Mouse (Mus musculus) left cerebral cortex, adult 9 months (tissue): ENCODE results near the gene Otulin.

Source experiments
- DNase-seq, 2 experiments: peaks; one replicate each; pipeline ENCODE4 v3.0.0; 2022; ENCODE audit warnings: low spot score in 2 of 2

Gene Otulin

GRCm38 (mm10) chr15:27657866-27658265, 27.4 kb upstream of the Otulin start:
- DNase-seq, result no peak

GRCm38 (mm10) chr15:27656626-27657025, 26.1 kb upstream of the Otulin start:
- no peak for DNase-seq

GRCm38 (mm10) chr15:27655015-27655414, 24.5 kb upstream of the Otulin start:
- no peak for DNase-seq

GRCm38 (mm10) chr15:27647686-27648085, 17.2 kb upstream of the Otulin start:
- DNase-seq, result no peak

GRCm38 (mm10) chr15:27646665-27647064, 16.2 kb upstream of the Otulin start:
- DNase-seq, result no peak

- DNase-seq, result no peak
Observed at GRCm38 (mm10) chr15:27645250-27645649, 14.8 kb upstream of the Otulin start.

- DNase-seq, result peak in 1 of 2 experiments; percentile 78
Observed at GRCm38 (mm10) chr15:27642895-27643294, 12.4 kb upstream of the Otulin start.

GRCm38 (mm10) chr15:27641171-27641570, 10.7 kb upstream of the Otulin start:
- DNase-seq, result no peak

- no peak for DNase-seq
Observed at GRCm38 (mm10) chr15:27633941-27634900, 3.7 kb upstream of the Otulin start.

- DNase-seq, result no peak
Observed at GRCm38 (mm10) chr15:27629800-27630600, 493 bp downstream of the Otulin start.

GRCm38 (mm10) chr15:27629046-27629445, 1.4 kb downstream of the Otulin start:
- DNase-seq, result no peak

- no peak for DNase-seq
Observed at GRCm38 (mm10) chr15:27627794-27628193, 2.7 kb downstream of the Otulin start.

- no peak for DNase-seq
Observed at GRCm38 (mm10) chr15:27626314-27626713, 4.2 kb downstream of the Otulin start.

GRCm38 (mm10) chr15:27625890-27626255, 4.6 kb downstream of the Otulin start:
- DNase-seq, result no peak

- peak in 1 of 2 experiments; percentile 33 for DNase-seq
Observed at GRCm38 (mm10) chr15:27625014-27625889, 5.2 kb downstream of the Otulin start.

- DNase-seq, result no peak
Observed at GRCm38 (mm10) chr15:27623286-27623685, 7.2 kb downstream of the Otulin start.

- DNase-seq, result no peak
Observed at GRCm38 (mm10) chr15:27620475-27621185, 9.9 kb downstream of the Otulin start.

GRCm38 (mm10) chr15:27619683-27620082, 10.8 kb downstream of the Otulin start:
- no peak for DNase-seq

GRCm38 (mm10) chr15:27618778-27619533, 11.5 kb downstream of the Otulin start:
- DNase-seq, result no peak

- DNase-seq, result no peak
Observed at GRCm38 (mm10) chr15:27617227-27617626, 13.3 kb downstream of the Otulin start.
